Mouse (Mus musculus): Measurements from ENCODE around the gene Polr2l. TPM values are rescaled to one million over a fixed set of nuclear protein-coding genes. Genes with fewer than 3 reads are reported as not detected.
A peak's percentile ranks its signal among the peaks of the same experiment; 100 is the strongest.

Gene Polr2l
- 17.4 and 32.3 TPM in 2 replicates for total RNA-seq (2014; rRNA removed; ENCODE audit: low replicate concordance)
- 77.6 and 81.3 TPM in 2 replicates for polyA plus RNA-seq (2015; fragmentation: Nextera tagmentation; extraction: Ambion mirVana)

GRCm38 (mm10) chr7:141475011-141475804, at the start of gene Polr2l, which contains the start of gene Tspan4:
Gene Polr2l, minus strand, starts transcription at chr7:141475132.
Gene Tspan4, plus strand, starts transcription at chr7:141475240.
- WGBS = under 1% methylated on average over 85 of the region's 87 CpGs

GRCm38 (mm10) chr7:141524271-141524670, 49.3 kb upstream of the Polr2l start:
- H3K9ac ChIP-seq (replicated peaks; ENCODE audit: low read depth, low read length) = no peak overlapping the region
- no peak overlapping the region for H3K4me2 ChIP-seq (ENCODE audit: low read depth, low read length)
- no peaks in the 10 kb centered on the region for H3K27me3 ChIP-seq (ENCODE audit: control insufficient read depth, insufficient read depth, low read length)
- peaks cover 31% of the 10 kb centered on the region for H3K36me3 ChIP-seq (replicated peaks; ENCODE audit: control insufficient read depth, insufficient read depth, low read length)
- peaks cover 8% of the 10 kb centered on the region for H3K4me1 ChIP-seq (ENCODE audit: control insufficient read depth, insufficient read depth)
- DNase-seq (ENCODE audit: low spot score) (no peak), ATAC-seq (ENCODE audit: insufficient read depth, low read depth) (no peak)
- H3K4me3 ChIP-seq (ENCODE audit: low read depth, low read length) = no peak overlapping the region
- H3K27ac ChIP-seq (ENCODE audit: low read depth) = no peak overlapping the region
- no peaks in the 10 kb centered on the region for H3K9me3 ChIP-seq (replicated peaks; ENCODE audit: control insufficient read depth, low read length)
- TF ChIP-seq CTCF (IDR thresholded peaks at IDR 0.05; ENCODE audit: low read depth) (no peak), EP300 (IDR thresholded peaks at IDR 0.05; ENCODE audit: low read depth) (no peak)
- WGBS = 88% methylated on average over 4 of the region's 4 CpGs

More at GRCm38 (mm10) chr7:141475011-141475804, at the start of gene Polr2l, which contains the start of gene Tspan4:
- DNase-seq (ENCODE audit: low spot score) (peak; percentile 71), ATAC-seq (ENCODE audit: insufficient read depth, low read depth) (peak; percentile 56)
- Histone ChIP-seq H3K27ac (ENCODE audit: low read depth) (peak within 1 kb of the TSS; percentile 96), H3K4me3 (ENCODE audit: low read depth, low read length) (peak within 1 kb of the TSS; percentile 69), H3K27me3 (ENCODE audit: control insufficient read depth, insufficient read depth, low read length) (no peaks in the 10 kb centered on the region), H3K36me3 (replicated peaks; ENCODE audit: control insufficient read depth, insufficient read depth, low read length) (peaks cover 26% of the 10 kb centered on the region), H3K9me3 (replicated peaks; ENCODE audit: control insufficient read depth, low read length) (no peaks in the 10 kb centered on the region), H3K9ac (replicated peaks; ENCODE audit: low read depth, low read length) (peak within 1 kb of the TSS; percentile 80), H3K4me1 (ENCODE audit: control insufficient read depth, insufficient read depth) (peaks cover 37% of the 10 kb centered on the region), H3K4me2 (ENCODE audit: low read depth, low read length) (peak within 1 kb of the TSS; percentile 93)
- TF ChIP-seq CTCF (IDR thresholded peaks at IDR 0.05; ENCODE audit: low read depth) (no peak), EP300 (IDR thresholded peaks at IDR 0.05; ENCODE audit: low read depth) (no peak; the same call in 1 of the 2 replicates)

GRCm38 (mm10) chr7:141523007-141523406, 48.1 kb upstream of the Polr2l start:
- Histone ChIP-seq H3K27ac (ENCODE audit: low read depth) (no peak overlapping the region), H3K27me3 (ENCODE audit: control insufficient read depth, insufficient read depth, low read length) (no peaks in the 10 kb centered on the region), H3K9me3 (replicated peaks; ENCODE audit: control insufficient read depth, low read length) (no peaks in the 10 kb centered on the region), H3K4me3 (ENCODE audit: low read depth, low read length) (no peak overlapping the region), H3K4me1 (ENCODE audit: control insufficient read depth, insufficient read depth) (peaks cover 17% of the 10 kb centered on the region), H3K4me2 (ENCODE audit: low read depth, low read length) (no peak overlapping the region), H3K36me3 (replicated peaks; ENCODE audit: control insufficient read depth, insufficient read depth, low read length) (peaks cover 19% of the 10 kb centered on the region), H3K9ac (replicated peaks; ENCODE audit: low read depth, low read length) (no peak overlapping the region)
- WGBS = 34% methylated on average over 4 of the region's 4 CpGs
- no peak for TF ChIP-seq EP300 (IDR thresholded peaks at IDR 0.05; ENCODE audit: low read depth)
- no peak; the same call in 1 of the 2 replicates for TF ChIP-seq CTCF (IDR thresholded peaks at IDR 0.05; ENCODE audit: low read depth)
- no peak for ATAC-seq (ENCODE audit: insufficient read depth, low read depth)
- no peak for DNase-seq (ENCODE audit: low spot score)

GRCm38 (mm10) chr7:141519795-141520194, 44.9 kb upstream of the Polr2l start:
- Histone ChIP-seq H3K27ac (ENCODE audit: low read depth) (peak overlapping the region; percentile 85), H3K36me3 (replicated peaks; ENCODE audit: control insufficient read depth, insufficient read depth, low read length) (0 out of 2 replicates have a peak, but pooled peaks cover 4% of the 10 kb centered on the region), H3K4me2 (ENCODE audit: low read depth, low read length) (no peak overlapping the region), H3K9ac (replicated peaks; ENCODE audit: low read depth, low read length) (no peak overlapping the region), H3K9me3 (replicated peaks; ENCODE audit: control insufficient read depth, low read length) (no peaks in the 10 kb centered on the region), H3K4me1 (ENCODE audit: control insufficient read depth, insufficient read depth) (peaks cover 17% of the 10 kb centered on the region), H3K4me3 (ENCODE audit: low read depth, low read length) (no peak overlapping the region), H3K27me3 (ENCODE audit: control insufficient read depth, insufficient read depth, low read length) (no peaks in the 10 kb centered on the region)
- WGBS = 30% methylated on average over 1 of the region's 1 CpGs
- no peak for ATAC-seq (ENCODE audit: insufficient read depth, low read depth)
- DNase-seq (ENCODE audit: low spot score) = no peak
- TF ChIP-seq CTCF (IDR thresholded peaks at IDR 0.05; ENCODE audit: low read depth) (no peak), EP300 (IDR thresholded peaks at IDR 0.05; ENCODE audit: low read depth) (no peak)

GRCm38 (mm10) chr7:141518926-141519325, 44.0 kb upstream of the Polr2l start:
- H3K27ac ChIP-seq (ENCODE audit: low read depth) = peak overlapping the region; percentile 85
- 0 out of 2 replicates have a peak, but pooled peaks cover 4% of the 10 kb centered on the region for H3K36me3 ChIP-seq (replicated peaks; ENCODE audit: control insufficient read depth, insufficient read depth, low read length)
- H3K4me1 ChIP-seq (ENCODE audit: control insufficient read depth, insufficient read depth) = peaks cover 17% of the 10 kb centered on the region
- TF ChIP-seq CTCF (IDR thresholded peaks at IDR 0.05; ENCODE audit: low read depth) = no peak
- peak; percentile 78 for TF ChIP-seq EP300 (IDR thresholded peaks at IDR 0.05; ENCODE audit: low read depth)
- H3K9ac ChIP-seq (replicated peaks; ENCODE audit: low read depth, low read length) = no peak overlapping the region
- WGBS = 30% methylated on average over 3 of the region's 3 CpGs
- no peaks in the 10 kb centered on the region for H3K9me3 ChIP-seq (replicated peaks; ENCODE audit: control insufficient read depth, low read length)
- no peak overlapping the region for H3K4me2 ChIP-seq (ENCODE audit: low read depth, low read length)
- peak; percentile 80 for DNase-seq (ENCODE audit: low spot score)
- peak; percentile 92 for ATAC-seq (ENCODE audit: insufficient read depth, low read depth)
- H3K4me3 ChIP-seq (ENCODE audit: low read depth, low read length) = no peak overlapping the region
- H3K27me3 ChIP-seq (ENCODE audit: control insufficient read depth, insufficient read depth, low read length) = no peaks in the 10 kb centered on the region
